Mouse (Mus musculus) MEL (cell line): ENCODE measurements around the gene Bmt2. TPM values are rescaled to one million over a fixed set of nuclear protein-coding genes. Genes with fewer than 3 reads are reported as not detected.
A peak's percentile ranks its signal among the peaks of the same experiment; 100 is the strongest.

Experiments
- DNase-seq: peaks from one replicate; pipeline ENCODE4 v3.0.0; 2011; ENCODE audit warnings: low read depth, low spot score
- H3K27ac ChIP-seq: 2 replicates; pipeline ENCODE4 v1.5.1; 2012; ENCODE audit warnings: low read depth, mild to moderate bottlenecking, control low read depth, low read length, moderate library complexity; ENCODE audit not compliant: control insufficient read depth
- H3K27me3 ChIP-seq, 2 experiments: fragments of 150-350 bp in 1 of 2; sonication (generic) in 1 of 2; 2 replicates each; pipeline ENCODE4 v1.6.1; 2012; ENCODE audit warnings: low read length in 2 of 2, mild to moderate bottlenecking in 2 of 2, improper control_type of control experiment in 1 of 2, moderate library complexity in 1 of 2; ENCODE audit not compliant: insufficient read depth in 2 of 2, control insufficient read depth in 1 of 2
- H3K36me3 ChIP-seq, 2 experiments: 2 replicates each; pipeline ENCODE4 v1.6.1; 2012 to 2014; ENCODE audit warnings: low read length in 2 of 2, improper control_type of control experiment in 1 of 2, inconsistent platforms in 1 of 2, mild to moderate bottlenecking in 1 of 2; ENCODE audit not compliant: insufficient read depth in 2 of 2, control insufficient read depth in 1 of 2
- H3K4me1 ChIP-seq, 2 experiments: fragments of 150-350 bp in 1 of 2; sonication (generic) in 1 of 2; 2 replicates each; pipeline ENCODE4 v1.6.1; 2012; ENCODE audit warnings: low read length in 2 of 2, improper control_type of control experiment in 1 of 2, mild to moderate bottlenecking in 1 of 2; ENCODE audit not compliant: insufficient read depth in 2 of 2, control insufficient read depth in 1 of 2
- H3K4me3 ChIP-seq, 2 experiments: fragments of 150-350 bp in 1 of 2; sonication (generic) in 1 of 2; 2 replicates each; pipeline ENCODE4 v1.5.1; 2012; ENCODE audit warnings: low read depth in 2 of 2, low read length in 2 of 2, mild to moderate bottlenecking in 2 of 2, moderate library complexity in 2 of 2, control low read depth in 1 of 2, improper control_type of control experiment in 1 of 2; ENCODE audit not compliant: control insufficient read depth in 1 of 2, insufficient read depth in 1 of 2
- H3K79me2 ChIP-seq: 2 replicates; pipeline ENCODE4 v1.6.1; 2012; ENCODE audit warnings: mild to moderate bottlenecking, low read length, moderate library complexity; ENCODE audit not compliant: control insufficient read depth, poor library complexity, insufficient read depth
- H3K9ac ChIP-seq: 2 replicates; pipeline ENCODE4 v1.6.1; 2012; ENCODE audit warnings: low read depth, mild to moderate bottlenecking, control low read depth, low read length, moderate library complexity; ENCODE audit not compliant: control insufficient read depth, poor library complexity, severe bottlenecking
- H3K9me3 ChIP-seq: fragments of 150-350 bp; sonication (generic); replicated peaks from 2 replicates; pipeline ENCODE4 v1.6.1; 2012; ENCODE audit warnings: mild to moderate bottlenecking, low read length, improper control_type of control experiment, moderate library complexity; ENCODE audit not compliant: insufficient read depth
- BHLHE40 ChIP-seq: IDR thresholded peaks from 2 replicates; pipeline ENCODE4 v1.6.1; 2012; ENCODE audit warnings: low read depth, mild to moderate bottlenecking, inconsistent platforms, low read length, improper control_type of control experiment, borderline replicate concordance
- CHD1 ChIP-seq: IDR thresholded peaks from 2 replicates; pipeline ENCODE4 v1.6.1; 2012; ENCODE audit warnings: low read depth, mild to moderate bottlenecking, inconsistent platforms, low read length, improper control_type of control experiment
- CHD2 ChIP-seq: IDR thresholded peaks from 2 replicates; pipeline ENCODE4 v1.6.1; 2011; ENCODE audit warnings: low read length, improper control_type of control experiment
- CTCF ChIP-seq, 3 experiments: IDR thresholded peaks in 2 of 3; conservative IDR thresholded peaks in 1 of 3; 2 replicates each; pipeline ENCODE4 v1.5.1; 2011 to 2012; ENCODE audit warnings: low read length in 3 of 3, low read depth in 2 of 3, mild to moderate bottlenecking in 2 of 3, improper control_type of control experiment in 1 of 3, inconsistent platforms in 1 of 3, mixed read lengths in 1 of 3, moderate library complexity in 1 of 3; ENCODE audit not compliant: control insufficient read depth in 1 of 3, insufficient read depth in 1 of 3, poor library complexity in 1 of 3, severe bottlenecking in 1 of 3
- E2F4 ChIP-seq: IDR thresholded peaks from 2 replicates; pipeline ENCODE4 v1.6.1; 2011; ENCODE audit warnings: low read depth, low read length, improper control_type of control experiment, borderline replicate concordance
- ELF1 ChIP-seq: IDR thresholded peaks from 2 replicates; pipeline ENCODE4 v1.6.1; 2014; ENCODE audit warnings: low read depth, mild to moderate bottlenecking, inconsistent platforms, low read length, improper control_type of control experiment, moderate library complexity
- EP300 ChIP-seq, 2 experiments: IDR thresholded peaks; 2 replicates each; pipeline ENCODE4 v1.6.1; 2011; ENCODE audit warnings: improper control_type of control experiment in 2 of 2, low read length in 2 of 2, low read depth in 1 of 2, mild to moderate bottlenecking in 1 of 2
- ETS1 ChIP-seq: IDR thresholded peaks from 2 replicates; pipeline ENCODE4 v1.6.1; 2012; ENCODE audit warnings: low read depth, mild to moderate bottlenecking, inconsistent platforms, low read length, improper control_type of control experiment, moderate library complexity
- GABPA ChIP-seq: IDR thresholded peaks from 2 replicates; pipeline ENCODE4 v1.6.1; 2012; ENCODE audit warnings: low read depth, mild to moderate bottlenecking, inconsistent platforms, low read length, improper control_type of control experiment, moderate library complexity
- HCFC1 ChIP-seq: IDR thresholded peaks from 2 replicates; pipeline ENCODE4 v1.6.1; 2012; ENCODE audit warnings: low read depth, mild to moderate bottlenecking, inconsistent platforms, low read length, improper control_type of control experiment, moderate library complexity
- JUND ChIP-seq: IDR thresholded peaks from 2 replicates; pipeline ENCODE4 v1.6.1; 2011; ENCODE audit warnings: low read depth, mild to moderate bottlenecking, improper control_type of control experiment, low read length
- KAT2A ChIP-seq: conservative IDR thresholded peaks from 2 replicates; pipeline ENCODE4 v1.6.1; 2012; ENCODE audit warnings: low read depth, low read length, improper control_type of control experiment, inconsistent platforms
- MAFK ChIP-seq: IDR thresholded peaks from 2 replicates; pipeline ENCODE4 v1.6.1; 2011; ENCODE audit warnings: low read depth, mild to moderate bottlenecking, low read length, improper control_type of control experiment, borderline replicate concordance
- MAX ChIP-seq: IDR thresholded peaks from 2 replicates; pipeline ENCODE4 v1.6.1; 2011; ENCODE audit warnings: low read length, improper control_type of control experiment
- MAZ ChIP-seq: IDR thresholded peaks from 2 replicates; pipeline ENCODE4 v1.6.1; 2012; ENCODE audit warnings: low read depth, mild to moderate bottlenecking, inconsistent platforms, low read length, improper control_type of control experiment
- MEF2A ChIP-seq: IDR thresholded peaks from 2 replicates; pipeline ENCODE4 v1.6.1; 2014; ENCODE audit warnings: low read depth, mild to moderate bottlenecking, inconsistent platforms, low read length, improper control_type of control experiment; ENCODE audit not compliant: poor library complexity, insufficient replicate concordance, severe bottlenecking; ENCODE audit errors: extremely low read depth
- MXI1 ChIP-seq: IDR thresholded peaks from 2 replicates; pipeline ENCODE4 v1.6.1; 2011; ENCODE audit warnings: mild to moderate bottlenecking, low read depth, low read length, improper control_type of control experiment
- MYB ChIP-seq: IDR thresholded peaks from 2 replicates; pipeline ENCODE4 v1.6.1; 2011; ENCODE audit warnings: mild to moderate bottlenecking, low read depth, low read length, improper control_type of control experiment
- MYC ChIP-seq: IDR thresholded peaks from 2 replicates; pipeline ENCODE4 v1.6.1; 2011; ENCODE audit warnings: low read depth, mild to moderate bottlenecking, low read length, improper control_type of control experiment, moderate library complexity
- NELFE ChIP-seq: IDR thresholded peaks from 2 replicates; pipeline ENCODE4 v1.6.1; 2011; ENCODE audit warnings: low read depth, low read length, improper control_type of control experiment
- NRF1 ChIP-seq: IDR thresholded peaks from 2 replicates; pipeline ENCODE4 v1.6.1; 2014; ENCODE audit warnings: low read depth, mild to moderate bottlenecking, inconsistent platforms, low read length, improper control_type of control experiment, moderate library complexity; ENCODE audit not compliant: poor library complexity, insufficient read depth, severe bottlenecking
- POLR2A ChIP-seq, 2 experiments: IDR thresholded peaks; 2 replicates each; pipeline ENCODE4 v1.6.1; 2011 to 2012; ENCODE audit warnings: low read length in 2 of 2, mild to moderate bottlenecking in 2 of 2, control low read depth in 1 of 2, improper control_type of control experiment in 1 of 2, low read depth in 1 of 2, moderate library complexity in 1 of 2; ENCODE audit not compliant: control insufficient read depth in 1 of 2, insufficient read depth in 1 of 2, poor library complexity in 1 of 2
- POLR2AphosphoS2 ChIP-seq: IDR thresholded peaks from 2 replicates; pipeline ENCODE4 v1.6.1; 2011; ENCODE audit warnings: low read length, improper control_type of control experiment
- POLR2AphosphoS5 ChIP-seq: IDR thresholded peaks from 2 replicates; pipeline ENCODE4 v1.6.1; 2012; ENCODE audit warnings: low read depth, borderline replicate concordance, mild to moderate bottlenecking, inconsistent platforms, low read length, moderate library complexity, mixed read lengths
- RAD21 ChIP-seq: IDR thresholded peaks from 2 replicates; pipeline ENCODE4 v1.6.1; 2011; ENCODE audit warnings: mild to moderate bottlenecking, low read depth, low read length, improper control_type of control experiment
- RCOR1 ChIP-seq: IDR thresholded peaks from 2 replicates; pipeline ENCODE4 v1.6.1; 2012; ENCODE audit warnings: low read depth, mild to moderate bottlenecking, inconsistent platforms, low read length, improper control_type of control experiment
- SIN3A ChIP-seq: IDR thresholded peaks from 2 replicates; pipeline ENCODE4 v1.6.1; 2012; ENCODE audit warnings: low read length, improper control_type of control experiment, inconsistent platforms
- SMC3 ChIP-seq: IDR thresholded peaks from 2 replicates; pipeline ENCODE4 v1.6.1; 2011; ENCODE audit warnings: low read depth, low read length, improper control_type of control experiment
- TAL1 ChIP-seq: IDR thresholded peaks from 2 replicates; pipeline ENCODE4 v1.6.1; 2012; ENCODE audit warnings: mild to moderate bottlenecking, inconsistent platforms, low read length, moderate library complexity, mixed read lengths
- TBP ChIP-seq: IDR thresholded peaks from 2 replicates; pipeline ENCODE4 v1.8.0; 2011; ENCODE audit warnings: low read depth, low read length, improper control_type of control experiment
- UBTF ChIP-seq: IDR thresholded peaks from 2 replicates; pipeline ENCODE4 v1.6.1; 2012; ENCODE audit warnings: low read depth, mild to moderate bottlenecking, inconsistent platforms, low read length, improper control_type of control experiment, moderate library complexity, borderline replicate concordance; ENCODE audit not compliant: insufficient read depth
- USF1 ChIP-seq: IDR thresholded peaks from 2 replicates; pipeline ENCODE4 v1.6.1; 2014; ENCODE audit warnings: low read depth, mild to moderate bottlenecking, inconsistent platforms, low read length, improper control_type of control experiment, moderate library complexity
- USF2 ChIP-seq, 2 experiments: IDR thresholded peaks; 2 replicates each; pipeline ENCODE4 v1.6.1; 2011 to 2012; ENCODE audit warnings: improper control_type of control experiment in 2 of 2, low read length in 2 of 2, borderline replicate concordance in 1 of 2, inconsistent platforms in 1 of 2, low read depth in 1 of 2, mild to moderate bottlenecking in 1 of 2; ENCODE audit not compliant: insufficient read depth in 1 of 2
- ZC3H11A ChIP-seq: IDR thresholded peaks from 2 replicates; pipeline ENCODE4 v1.6.1; 2012; ENCODE audit warnings: low read depth, mild to moderate bottlenecking, inconsistent platforms, low read length, improper control_type of control experiment
- ZKSCAN1 ChIP-seq: IDR thresholded peaks from 2 replicates; pipeline ENCODE4 v1.6.1; 2012; ENCODE audit warnings: low read depth, mild to moderate bottlenecking, inconsistent platforms, low read length, improper control_type of control experiment, moderate library complexity
- ZMIZ1 ChIP-seq: IDR thresholded peaks from 2 replicates; pipeline ENCODE4 v1.6.1; 2012; ENCODE audit warnings: low read depth, mild to moderate bottlenecking, inconsistent platforms, low read length, improper control_type of control experiment, moderate library complexity
- ZNF384 ChIP-seq: IDR thresholded peaks from 2 replicates; pipeline ENCODE4 v1.6.1; 2012; ENCODE audit warnings: low read depth, mild to moderate bottlenecking, inconsistent platforms, low read length, improper control_type of control experiment
- polyA plus RNA-seq, 2 experiments: library from polyadenylated mRNA; stranded (reverse) in 1 of 2; unstranded in 1 of 2; fragments of >175 nt in 1 of 2; fragments of >200 nt in 1 of 2; gene quantifications; 2 replicates each; pipeline versions ENCODE4 v1.2.1 to v1.2.4; 2012; ENCODE audit warnings: low replicate concordance in 2 of 2, low read depth in 1 of 2; ENCODE audit not compliant: insufficient read length in 2 of 2, insufficient read depth in 1 of 2, missing spikeins in 1 of 2
- total RNA-seq: library from RNA; depleted of rRNA; stranded (reverse); fragments of 300-350 nt; gene quantifications from 2 replicates; pipeline ENCODE4 v1.2.3, GENCODE M21; 2012; rRNA removed

Bmt2 gene
- total RNA-seq, result 3.1 and 3.6 TPM in 2 replicates
- 1 to 10 TPM in 1 of 2 experiments, not detected in 1; 4.7 TPM for polyA plus RNA-seq

DNA sequence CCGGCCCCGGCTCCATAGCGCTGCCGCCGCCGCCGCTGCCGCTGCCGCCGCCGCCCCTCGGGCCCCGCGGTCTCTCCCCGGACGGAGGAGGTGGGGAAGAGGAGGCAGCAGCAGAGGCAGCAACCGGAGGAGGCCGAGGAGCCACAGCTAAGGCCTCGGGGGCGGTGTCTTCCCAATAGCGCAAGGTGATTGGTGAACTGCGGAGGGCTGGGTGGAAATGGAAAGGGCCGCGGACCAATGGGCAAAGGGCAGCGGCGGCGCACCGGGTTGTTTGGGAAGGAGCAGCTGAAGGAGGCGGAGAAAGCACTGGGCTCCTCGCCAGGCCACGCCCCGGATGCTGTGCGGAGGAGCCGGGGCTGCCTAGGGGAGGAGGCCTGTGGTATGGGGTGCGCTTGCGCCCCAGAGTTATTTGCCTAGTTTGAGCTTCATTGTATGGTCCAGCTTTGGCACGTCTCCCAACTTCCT, at the start of gene Bmt2:
TSS of gene Bmt2 (minus strand) at position 149 of the 465 bp plus-strand sequence.
- no peaks in the 10 kb centered on the region for H3K27me3 ChIP-seq
- H3K79me2 ChIP-seq, result peaks cover 11% of the 10 kb centered on the region
- DNase-seq, result peak; percentile 98
- peak within 1 kb of the TSS; percentile 93 for H3K9ac ChIP-seq
- peaks cover 0 to 14% of the 10 kb centered on the region in 2 experiments; a peak in 3 of 4 replicates for H3K36me3 ChIP-seq
- no peaks in the 10 kb centered on the region for H3K9me3 ChIP-seq
- H3K27ac ChIP-seq, result peak within 1 kb of the TSS; percentile 43
- H3K4me1 ChIP-seq, result 0 out of 4 replicates have a peak, but pooled peaks cover 0 to 4% of the 10 kb centered on the region in 2 experiments
- peak within 1 kb of the TSS; percentile 96 to 97 for H3K4me3 ChIP-seq
- TF ChIP-seq BHLHE40 (no peak), ZMIZ1 (peak; percentile 28; the same call in 1 of the 2 replicates), GABPA (no peak), CHD1 (no peak), SIN3A (no peak; the same call in none of the 2 replicates), POLR2AphosphoS2 (no peak), USF1 (0 out of 2 replicates have a peak, but pooled peaks have one; percentile 13), TBP (peak; percentile 34; the same call in 1 of the 2 replicates), ZC3H11A (no peak), POLR2AphosphoS5 (no peak), ZNF384 (no peak), SMC3 (no peak), NRF1 (peak; percentile 83), UBTF (no peak), MEF2A (no peak), RCOR1 (no peak), ZKSCAN1 (no peak), MYB (no peak), JUND (no peak), KAT2A (no peak), CHD2 (no peak), MAFK (no peak), HCFC1 (no peak), MXI1 (no peak), ELF1 (no peak), MAZ (0 out of 2 replicates have a peak, but pooled peaks have one; percentile 3), ETS1 (peak; percentile 52; the same call in 1 of the 2 replicates), USF2 (IDR thresholded peaks at IDR 0.05; ENCODE audit: borderline replicate concordance in 1 of 2, insufficient read depth in 1 of 2, low read depth in 1 of 2, low read length in 2 of 2) (no peak), CTCF (IDR thresholded peaks at IDR 0.05 in 2 of 3, conservative IDR thresholded peaks at IDR 0.05 in 1 of 3; ENCODE audit: control insufficient read depth in 1 of 3, insufficient read depth in 1 of 3, low read depth in 2 of 3, low read length in 3 of 3, poor library complexity in 1 of 3, severe bottlenecking in 1 of 3) (no peak), MYC (no peak), TAL1 (no peak), POLR2A (IDR thresholded peaks at IDR 0.05; ENCODE audit: control insufficient read depth in 1 of 2, insufficient read depth in 1 of 2, low read depth in 1 of 2, low read length in 2 of 2, poor library complexity in 1 of 2) (peak; percentile 63 to 68; a peak in 3 of 4 replicates), RAD21 (no peak), NELFE (peak; percentile 57), MAX (no peak), EP300 (IDR thresholded peaks at IDR 0.05; ENCODE audit: low read depth in 1 of 2, low read length in 2 of 2) (no peak), E2F4 (no peak)
